Mouse (Mus musculus): Measurements from ENCODE around the gene Dhps. TPM values are rescaled to one million over a fixed set of nuclear protein-coding genes. Genes with fewer than 3 reads are reported as not detected.
A peak's percentile ranks its signal among the peaks of the same experiment; 100 is the strongest.

Gene Dhps
- 43.3 and 47.0 TPM in 2 replicates for polyA plus RNA-seq (2011; ENCODE audit: insufficient read depth, insufficient read length, low read depth, missing spikeins)

DNA sequence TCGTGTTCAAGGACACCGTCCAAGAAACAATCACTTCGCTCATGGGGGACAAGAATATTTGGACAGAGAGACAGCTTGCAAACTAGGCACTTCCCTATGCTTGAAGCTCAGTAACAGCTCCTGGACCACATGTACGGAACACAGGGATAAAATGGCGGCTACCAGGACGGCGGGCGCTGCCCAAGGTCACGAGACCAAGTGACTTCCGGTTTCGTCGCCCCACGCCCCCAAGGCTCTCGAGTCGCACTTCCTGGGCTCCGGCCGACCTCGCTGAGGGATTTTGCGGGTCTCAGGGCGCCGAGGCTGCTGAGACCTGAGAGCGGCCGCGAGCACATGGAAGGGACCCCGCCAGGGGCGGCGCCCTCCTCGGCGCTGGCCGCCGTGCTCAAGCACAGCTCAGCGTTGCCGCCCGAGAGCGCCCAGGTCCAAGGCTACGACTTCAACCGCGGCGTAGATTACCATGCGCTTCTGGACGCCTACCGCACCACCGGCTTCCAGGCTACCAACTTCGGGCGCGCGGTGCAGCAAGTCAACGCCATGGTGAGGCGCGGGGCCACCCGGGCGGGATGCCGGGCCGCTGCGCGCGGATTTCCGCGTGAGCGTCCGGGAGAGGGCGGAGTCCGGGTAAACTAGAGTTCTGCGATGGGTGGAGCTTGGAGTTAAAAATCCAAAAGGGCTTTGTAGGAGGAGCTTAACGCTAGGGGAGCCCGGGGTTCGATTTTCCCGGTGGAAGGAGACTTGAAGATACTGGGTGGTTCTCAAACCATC lies at the start of gene Dhps:
Gene Dhps, plus strand, starts transcription at position 244 of the 768 bp plus-strand sequence.
- no peaks in the 10 kb centered on the region for H3K4me1 ChIP-seq (ENCODE audit: control insufficient read depth, insufficient read depth, low read length)
- H3K9ac ChIP-seq (ENCODE audit: low read depth, poor library complexity, severe bottlenecking), result peak within 1 kb of the TSS; percentile 93
- H3K9me3 ChIP-seq (replicated peaks; ENCODE audit: control insufficient read depth, insufficient read depth, low read length, poor library complexity, severe bottlenecking), result no peaks in the 10 kb centered on the region
- TF ChIP-seq EP300 (IDR thresholded peaks at IDR 0.05; ENCODE audit: insufficient read depth, low read depth, low read length) (peak; percentile 61; the same call in 1 of the 2 replicates), POLR2A (IDR thresholded peaks at IDR 0.05; ENCODE audit: insufficient read depth, low read length) (peak; percentile 31), CTCF (IDR thresholded peaks at IDR 0.05; ENCODE audit: low read depth, low read length) (no peak)
- no peaks in the 10 kb centered on the region for H3K27me3 ChIP-seq (ENCODE audit: control insufficient read depth, insufficient read depth, low read length, poor library complexity, severe bottlenecking)
- peak within 1 kb of the TSS; percentile 93 for H3K4me3 ChIP-seq (ENCODE audit: low read depth, low read length)
- H3K27ac ChIP-seq (ENCODE audit: insufficient read depth, low read length), result peak within 1 kb of the TSS; percentile 96
- H3K36me3 ChIP-seq (ENCODE audit: control insufficient read depth, insufficient read depth, low read length, poor library complexity, severe bottlenecking), result peaks cover 27% of the 10 kb centered on the region

DNA sequence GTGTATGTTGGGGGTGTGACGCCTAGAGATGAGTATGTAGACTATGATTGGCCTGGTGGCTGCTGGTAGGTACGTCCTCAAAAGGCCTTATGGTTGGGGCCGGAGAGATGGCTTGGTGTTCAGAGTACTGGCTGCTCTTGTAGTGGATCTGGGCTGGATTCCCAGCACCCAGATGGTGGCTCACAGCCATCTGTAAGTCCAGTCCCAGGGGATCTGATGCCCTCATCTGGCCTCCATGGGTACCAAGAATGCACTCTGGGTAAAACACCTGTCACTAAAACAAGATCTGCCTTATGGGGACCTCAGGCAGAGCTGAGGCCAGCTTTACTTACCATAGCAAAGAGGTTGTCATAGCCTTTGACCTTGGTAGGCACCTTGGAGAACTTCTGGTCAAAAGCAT lies 47.7 kb upstream of the Dhps start:
- Histone ChIP-seq H3K27ac (ENCODE audit: insufficient read depth, low read length) (no peak overlapping the region), H3K4me1 (ENCODE audit: control insufficient read depth, insufficient read depth, low read length) (no peaks in the 10 kb centered on the region), H3K4me3 (ENCODE audit: low read depth, low read length) (peak overlapping the region; percentile 99), H3K36me3 (ENCODE audit: control insufficient read depth, insufficient read depth, low read length, poor library complexity, severe bottlenecking) (peaks cover 52% of the 10 kb centered on the region), H3K27me3 (ENCODE audit: control insufficient read depth, insufficient read depth, low read length, poor library complexity, severe bottlenecking) (no peaks in the 10 kb centered on the region), H3K9ac (ENCODE audit: low read depth, poor library complexity, severe bottlenecking) (peak overlapping the region; percentile 95; the same call in 1 of the 2 replicates), H3K9me3 (replicated peaks; ENCODE audit: control insufficient read depth, insufficient read depth, low read length, poor library complexity, severe bottlenecking) (no peaks in the 10 kb centered on the region)
- TF ChIP-seq EP300 (IDR thresholded peaks at IDR 0.05; ENCODE audit: insufficient read depth, low read depth, low read length) (no peak), POLR2A (IDR thresholded peaks at IDR 0.05; ENCODE audit: insufficient read depth, low read length) (no peak), CTCF (IDR thresholded peaks at IDR 0.05; ENCODE audit: low read depth, low read length) (no peak)

GRCm38 (mm10) chr8:85025098-85025932 lies 46.2 kb upstream of the Dhps start, which contains the start of gene Asna1:
TSS of gene Asna1 (minus strand) at chr8:85025281.
- no peaks in the 10 kb centered on the region for H3K4me1 ChIP-seq (ENCODE audit: control insufficient read depth, insufficient read depth, low read length)
- peak within 1 kb of the TSS; percentile 99 for H3K9ac ChIP-seq (ENCODE audit: low read depth, poor library complexity, severe bottlenecking)
- peak within 1 kb of the TSS; percentile 73 for H3K27ac ChIP-seq (ENCODE audit: insufficient read depth, low read length)
- H3K9me3 ChIP-seq (replicated peaks; ENCODE audit: control insufficient read depth, insufficient read depth, low read length, poor library complexity, severe bottlenecking), result no peaks in the 10 kb centered on the region
- H3K4me3 ChIP-seq (ENCODE audit: low read depth, low read length), result peak within 1 kb of the TSS; percentile 99
- TF ChIP-seq EP300 (IDR thresholded peaks at IDR 0.05; ENCODE audit: insufficient read depth, low read depth, low read length), result no peak
- no peak for TF ChIP-seq CTCF (IDR thresholded peaks at IDR 0.05; ENCODE audit: low read depth, low read length)
- TF ChIP-seq POLR2A (IDR thresholded peaks at IDR 0.05; ENCODE audit: insufficient read depth, low read length), result no peak
- H3K36me3 ChIP-seq (ENCODE audit: control insufficient read depth, insufficient read depth, low read length, poor library complexity, severe bottlenecking), result peaks cover 52% of the 10 kb centered on the region
- H3K27me3 ChIP-seq (ENCODE audit: control insufficient read depth, insufficient read depth, low read length, poor library complexity, severe bottlenecking), result no peaks in the 10 kb centered on the region

GRCm38 (mm10) chr8:85026670-85027515 lies 44.7 kb upstream of the Dhps start, which contains the start of gene Trir:
TSS of gene Trir (plus strand) at chr8:85026823.
- Histone ChIP-seq H3K4me1 (ENCODE audit: control insufficient read depth, insufficient read depth, low read length) (no peaks in the 10 kb centered on the region), H3K27ac (ENCODE audit: insufficient read depth, low read length) (0 out of 2 replicates have a peak within 1 kb of the TSS, but pooled peaks have one; percentile 29), H3K36me3 (ENCODE audit: control insufficient read depth, insufficient read depth, low read length, poor library complexity, severe bottlenecking) (peaks cover 55% of the 10 kb centered on the region), H3K9ac (ENCODE audit: low read depth, poor library complexity, severe bottlenecking) (peak within 1 kb of the TSS; percentile 99), H3K9me3 (replicated peaks; ENCODE audit: control insufficient read depth, insufficient read depth, low read length, poor library complexity, severe bottlenecking) (no peaks in the 10 kb centered on the region), H3K4me3 (ENCODE audit: low read depth, low read length) (peak within 1 kb of the TSS; percentile 95), H3K27me3 (ENCODE audit: control insufficient read depth, insufficient read depth, low read length, poor library complexity, severe bottlenecking) (no peaks in the 10 kb centered on the region)
- TF ChIP-seq CTCF (IDR thresholded peaks at IDR 0.05; ENCODE audit: low read depth, low read length) (no peak), EP300 (IDR thresholded peaks at IDR 0.05; ENCODE audit: insufficient read depth, low read depth, low read length) (0 out of 2 replicates have a peak, but pooled peaks have one; percentile 32), POLR2A (IDR thresholded peaks at IDR 0.05; ENCODE audit: insufficient read depth, low read length) (peak; percentile 87)

- peaks cover 55% of the 10 kb centered on the region for H3K36me3 ChIP-seq (ENCODE audit: control insufficient read depth, insufficient read depth, low read length, poor library complexity, severe bottlenecking)
- no peaks in the 10 kb centered on the region for H3K4me1 ChIP-seq (ENCODE audit: control insufficient read depth, insufficient read depth, low read length)
- no peak for TF ChIP-seq CTCF (IDR thresholded peaks at IDR 0.05; ENCODE audit: low read depth, low read length)
- TF ChIP-seq POLR2A (IDR thresholded peaks at IDR 0.05; ENCODE audit: insufficient read depth, low read length), result no peak
- TF ChIP-seq EP300 (IDR thresholded peaks at IDR 0.05; ENCODE audit: insufficient read depth, low read depth, low read length), result no peak
- H3K9ac ChIP-seq (ENCODE audit: low read depth, poor library complexity, severe bottlenecking), result peak overlapping the region; percentile 99
- H3K27me3 ChIP-seq (ENCODE audit: control insufficient read depth, insufficient read depth, low read length, poor library complexity, severe bottlenecking), result no peaks in the 10 kb centered on the region
- H3K27ac ChIP-seq (ENCODE audit: insufficient read depth, low read length), result 0 out of 2 replicates have a peak overlapping the region, but pooled peaks have one; percentile 29
- H3K9me3 ChIP-seq (replicated peaks; ENCODE audit: control insufficient read depth, insufficient read depth, low read length, poor library complexity, severe bottlenecking), result no peaks in the 10 kb centered on the region
- H3K4me3 ChIP-seq (ENCODE audit: low read depth, low read length), result peak overlapping the region; percentile 95
These were observed 44.1 kb upstream of the Dhps start for GRCm38 (mm10) chr8:85027516-85027855.
